Mouse (Mus musculus) ES-Bruce4 (cell line): ENCODE measurements around the gene H2-M10.1.
"Not testable (repeated sequence)": the region's sequence is repeated elsewhere in the genome, so short reads cannot be mapped to it uniquely, and the experiment has no call there.

Experiments used
- CTCF ChIP-seq: IDR thresholded peaks from one replicate; pipeline ENCODE4 v1.8.1; 2011; ENCODE audit warnings: low read depth, low read length
- EP300 ChIP-seq: IDR thresholded peaks from 2 replicates; pipeline ENCODE4 v1.6.1; 2011; ENCODE audit warnings: low read depth, low read length; ENCODE audit not compliant: insufficient read depth
- POLR2A ChIP-seq: IDR thresholded peaks from one replicate; pipeline ENCODE4 v1.8.1; 2011; ENCODE audit warnings: low read length; ENCODE audit not compliant: insufficient read depth

GRCm38 (mm10) chr17:36362404-36362803 lies 36.4 kb upstream of the H2-M10.1 start:
- TF ChIP-seq POLR2A, CTCF, EP300: not testable (repeated sequence)
